23 mouse cellular contexts compared by ENCODE assay signal in the genomic region with DNA sequence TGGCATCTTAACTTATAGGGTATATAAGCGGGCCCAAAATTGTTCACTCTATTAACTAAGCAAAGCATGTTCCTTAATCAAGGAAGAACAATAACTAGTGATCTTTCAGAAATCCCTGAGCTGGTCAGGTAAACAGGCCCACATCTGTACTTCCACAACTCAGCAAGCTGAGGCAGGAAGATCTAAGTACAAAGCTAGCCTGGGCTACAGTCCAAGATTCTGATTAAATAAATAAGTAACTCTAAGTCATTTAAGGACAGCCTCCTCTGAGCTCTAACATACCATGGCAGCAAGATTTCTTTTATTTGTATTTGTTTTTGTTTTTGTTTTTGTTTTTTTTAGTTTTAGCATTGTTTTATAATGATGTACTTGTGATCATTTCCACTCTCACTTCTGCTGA. TPM values are rescaled to one million over a fixed set of nuclear protein-coding genes. Genes with fewer than 3 reads are reported as not detected.
A peak's percentile ranks its signal among the peaks of the same experiment; 100 is the strongest.
DNase-seq lines count a peak whose midpoint lies in the region; ATAC-seq and TF ChIP-seq lines count a peak whose summit lies in the region.
"Had no signal": no experiment of that assay in that cellular context is flagged by ENCODE, and none has a peak within 500 bp of the region (broad histone marks: within the 10 kb centered on the region; RNA-seq: fewer than 3 reads in every experiment).

No protein-coding gene starts in this region.

- H3K4me2 ChIP-seq in kidney, embryonic 16.5 days (replicated peaks; ENCODE audit: low read depth, low read length) = no peak overlapping the region
- no peak overlapping the region for H3K4me2 ChIP-seq in liver, embryonic 12.5 days

- intact Hi-C loops in heart, adult 2 months (cut with DNase I) = no loop called here

- DNase-seq in heart, adult 11 months = peak; percentile 41
- no peak for DNase-seq in heart, adult 2 months
- DNase-seq in kidney, adult 2 months = peak; percentile 63
- DNase-seq in kidney, adult 9 months = peak; percentile 52
- DNase-seq in kidney, postnatal 14 days = no peak
- DNase-seq in liver, adult 2 months (ENCODE audit: extremely low read depth, low read depth, low spot score) = peak; percentile 80
- DNase-seq: adrenal gland, adult 2 months; adrenal gland, adult 8-10 months; adrenal gland, postnatal 10 days; adrenal gland, postnatal 14 days; adrenal gland, postnatal 25 days; adrenal gland, postnatal 36 days; B cell, adult 2 months; cerebellum, adult 11 months; cerebellum, adult 11-12 months had no signal

- H3K27ac ChIP-seq in heart, adult 2 months = no peak overlapping the region
- H3K27ac ChIP-seq in kidney, adult 2 months (ENCODE audit: insufficient read depth, low read depth, low read length) = no peak overlapping the region
- no peak overlapping the region for H3K27ac ChIP-seq in kidney, embryonic 16.5 days (ENCODE audit: low read length)
- no peak overlapping the region for H3K27ac ChIP-seq in liver, adult 2 months (replicated peaks; ENCODE audit: insufficient read depth, low read depth, low read length)
- no peak overlapping the region for H3K27ac ChIP-seq in liver, embryonic 12.5 days

- H3K9ac ChIP-seq in heart, adult 2 months (ENCODE audit: low read depth, low read length) = no peak overlapping the region
- H3K9ac ChIP-seq in kidney, embryonic 16.5 days (replicated peaks; ENCODE audit: low read length) = no peak overlapping the region
- no peak overlapping the region for H3K9ac ChIP-seq in liver, adult 2 months (ENCODE audit: low read depth, low read length)
- no peak overlapping the region for H3K9ac ChIP-seq in liver, embryonic 12.5 days

- WGBS in heart, adult 2 months = 93% methylated on average over 1 of the region's 1 CpGs
- WGBS in kidney, adult 2 months = 89% methylated on average over 1 of the region's 1 CpGs
- 95% methylated on average over 1 of the region's 1 CpGs for WGBS in kidney, embryonic 16.5 days
- 98% methylated on average over 1 of the region's 1 CpGs for WGBS in liver, adult 2 months
- WGBS in liver, embryonic 12.5 days (ENCODE audit: insufficient replicate concordance) = 59% methylated on average over 1 of the region's 1 CpGs

- no peak overlapping the region for H3K4me3 ChIP-seq in heart, adult 2 months
- H3K4me3 ChIP-seq in kidney, adult 2 months (ENCODE audit: insufficient read depth, low read depth, low read length) = no peak overlapping the region
- H3K4me3 ChIP-seq in kidney, embryonic 16.5 days (ENCODE audit: low read length) = no peak overlapping the region
- H3K4me3 ChIP-seq in liver, adult 2 months (ENCODE audit: insufficient read depth, low read depth, low read length) = no peak overlapping the region
- H3K4me3 ChIP-seq in liver, embryonic 12.5 days = no peak overlapping the region

- peaks cover 4% of the 10 kb centered on the region; the same call in 1 of the 2 replicates for H3K9me3 ChIP-seq in kidney, embryonic 16.5 days (ENCODE audit: low read length)
- H3K9me3 ChIP-seq in liver, embryonic 12.5 days (replicated peaks) = no peaks in the 10 kb centered on the region

- ATAC-seq in kidney, embryonic 16.5 days (ENCODE audit: low FRiP score, low TSS enrichment) = no peak
- ATAC-seq in liver, embryonic 12.5 days = no peak
- ATAC-seq: activated CD4-positive, CD25-positive, alpha-beta regulatory T cell, adult 4 months; CD4-positive, CD25-positive, alpha-beta regulatory T cell, adult 4 months; Patski had no signal

- TF ChIP-seq CTCF in heart, adult 2 months (IDR thresholded peaks at IDR 0.05) = no peak
- TF ChIP-seq CTCF in kidney, adult 2 months (conservative IDR thresholded peaks at IDR 0.05; ENCODE audit: insufficient read depth, insufficient read length, low read depth, low read length) = no peak
- TF ChIP-seq CTCF in liver, adult 2 months (IDR thresholded peaks at IDR 0.05; ENCODE audit: low read depth, low read length) = no peak

- no peak for TF ChIP-seq EP300 in heart, adult 2 months (IDR thresholded peaks at IDR 0.05; ENCODE audit: insufficient read depth, low read depth, low read length)

- H3K27me3 ChIP-seq in heart, adult 2 months (ENCODE audit: control insufficient read depth, insufficient read depth, low read length) = no peaks in the 10 kb centered on the region
- no peaks in the 10 kb centered on the region for H3K27me3 ChIP-seq in kidney, adult 2 months (replicated peaks; ENCODE audit: control insufficient read depth, insufficient read depth, low read length)
- H3K27me3 ChIP-seq in kidney, embryonic 16.5 days (ENCODE audit: insufficient read depth, low read length) = no peaks in the 10 kb centered on the region
- no peaks in the 10 kb centered on the region for H3K27me3 ChIP-seq in liver, adult 2 months (ENCODE audit: control insufficient read depth, insufficient read depth, low read length)
- H3K27me3 ChIP-seq in liver, embryonic 12.5 days (replicated peaks) = no peaks in the 10 kb centered on the region
- H3K27me3 ChIP-seq: CH12.LX, Patski had no signal

- H3K4me1 ChIP-seq in heart, adult 2 months (ENCODE audit: control insufficient read depth, insufficient read depth, low read length) = peaks cover 7% of the 10 kb centered on the region
- H3K4me1 ChIP-seq in kidney, adult 2 months (ENCODE audit: control insufficient read depth, insufficient read depth, low read length) = peaks cover 27% of the 10 kb centered on the region
- peaks cover 12% of the 10 kb centered on the region for H3K4me1 ChIP-seq in kidney, embryonic 16.5 days (ENCODE audit: insufficient read depth, low read length)
- peaks cover 2% of the 10 kb centered on the region; the same call in 1 of the 2 replicates for H3K4me1 ChIP-seq in liver, adult 2 months (ENCODE audit: control insufficient read depth, insufficient read depth, low read length)
- H3K4me1 ChIP-seq in liver, embryonic 12.5 days = no peaks in the 10 kb centered on the region

- H3K36me3 ChIP-seq in heart, adult 2 months (ENCODE audit: control insufficient read depth, insufficient read depth, low read length) = peaks cover 4% of the 10 kb centered on the region
- no peaks in the 10 kb centered on the region; the same call in 1 of the 2 replicates for H3K36me3 ChIP-seq in kidney, adult 2 months (ENCODE audit: control insufficient read depth, insufficient read depth, low read length)
- no peaks in the 10 kb centered on the region for H3K36me3 ChIP-seq in kidney, embryonic 16.5 days (ENCODE audit: insufficient read depth, low read length)
- no peaks in the 10 kb centered on the region for H3K36me3 ChIP-seq in liver, adult 2 months (ENCODE audit: control insufficient read depth, insufficient read depth, low read length)
- no peaks in the 10 kb centered on the region for H3K36me3 ChIP-seq in liver, embryonic 12.5 days
- H3K36me3 ChIP-seq: G1E had no signal

- no peak for TF ChIP-seq POLR2A in heart, adult 2 months (IDR thresholded peaks at IDR 0.05; ENCODE audit: insufficient read depth, low read depth, low read length)
- TF ChIP-seq POLR2A in kidney, adult 2 months (IDR thresholded peaks at IDR 0.05; ENCODE audit: low read depth, low read length) = no peak
- TF ChIP-seq POLR2A in liver, adult 2 months (IDR thresholded peaks at IDR 0.05; ENCODE audit: extremely low read depth, insufficient read depth, low read length) = no peak

- no peaks in the 10 kb centered on the region; the same call in 1 of the 2 replicates for H3K79me2 ChIP-seq in heart, adult 2 months (replicated peaks; ENCODE audit: control insufficient read depth, insufficient read depth, low read length)
- peaks cover 34% of the 10 kb centered on the region; the same call in 1 of the 2 replicates for H3K79me2 ChIP-seq in liver, adult 2 months (ENCODE audit: control insufficient read depth, insufficient read depth, low read length)

RNA-seq across cellular contexts. Expression of gene Cobll1, which starts 42.2 kb away (rescaled TPM):
- 10 to 100 TPM; 53.3 to 76.8 TPM for total RNA-seq in heart, adult 2 months (2021)
- polyA plus RNA-seq in heart, adult 2 months (2012; rRNA removed) = 19.3 and 35.1 TPM in 2 replicates
- 51.7 and 53.2 TPM in 2 replicates for polyA plus RNA-seq in kidney, adult 2 months (2012; rRNA removed)
- polyA plus RNA-seq in kidney, embryonic 16.5 days (2015; fragmentation: Nextera tagmentation; extraction: Ambion mirVana) = 21.2 and 25.9 TPM in 2 replicates
- 13.6 and 16.0 TPM in 2 replicates for total RNA-seq in liver, adult 2 months (2014; rRNA removed)
- 9.4 and 10.0 TPM in 2 replicates for polyA plus RNA-seq in liver, adult 2 months (2012; rRNA removed)
- polyA plus RNA-seq in liver, embryonic 12.5 days (2016; fragmentation: Nextera tagmentation; extraction: Ambion mirVana) = 4.3 and 4.4 TPM in 2 replicates
- total RNA-seq: MEL had no signal
- polyA plus RNA-seq: G1E had no signal

Comparison
In these comparisons a context has a peak if more than half of its experiments do, and no peak if none do; other contexts are left out.
1. DNase-seq: peak in heart, adult 11 months (single experiment), kidney, adult 2 months (single experiment), kidney, adult 9 months (single experiment) and liver, adult 2 months (single experiment); none in heart, adult 2 months (0 of 2) and kidney, postnatal 14 days (single experiment).